Mouse (Mus musculus) ES-Bruce4 (cell line): ENCODE measurements around the gene Ap5m1. TPM values are rescaled to one million over a fixed set of nuclear protein-coding genes. Genes with fewer than 3 reads are reported as not detected.

Experiments
- H3K27ac ChIP-seq: 2 replicates; pipeline ENCODE4 v1.5.1; 2012; ENCODE audit warnings: low read length, inconsistent platforms; ENCODE audit not compliant: insufficient read depth
- H3K27me3 ChIP-seq: 2 replicates; pipeline ENCODE4 v1.6.1; 2012; ENCODE audit warnings: mild to moderate bottlenecking, low read length, inconsistent platforms; ENCODE audit not compliant: control insufficient read depth, poor library complexity, insufficient read depth, severe bottlenecking
- H3K36me3 ChIP-seq: 2 replicates; pipeline ENCODE4 v1.6.1; 2012; ENCODE audit warnings: inconsistent platforms, mild to moderate bottlenecking, low read length, moderate library complexity; ENCODE audit not compliant: control insufficient read depth, poor library complexity, insufficient read depth, severe bottlenecking
- H3K4me1 ChIP-seq: one replicate; pipeline ENCODE4 v1.8.1; 2011; ENCODE audit warnings: low read length; ENCODE audit not compliant: control insufficient read depth, insufficient read depth
- H3K4me3 ChIP-seq: 2 replicates; pipeline ENCODE4 v1.5.1; 2011; ENCODE audit warnings: low read depth, mild to moderate bottlenecking, low read length
- H3K9ac ChIP-seq: 2 replicates; pipeline ENCODE4 v1.6.1; 2012; ENCODE audit warnings: low read depth, mild to moderate bottlenecking, inconsistent platforms; ENCODE audit not compliant: poor library complexity, severe bottlenecking
- H3K9me3 ChIP-seq: replicated peaks from 2 replicates; pipeline ENCODE4 v1.6.1; 2012; ENCODE audit warnings: mild to moderate bottlenecking, low read length, inconsistent platforms; ENCODE audit not compliant: control insufficient read depth, poor library complexity, insufficient read depth, severe bottlenecking
- CTCF ChIP-seq: IDR thresholded peaks from one replicate; pipeline ENCODE4 v1.8.1; 2011; ENCODE audit warnings: low read depth, low read length
- EP300 ChIP-seq: IDR thresholded peaks from 2 replicates; pipeline ENCODE4 v1.6.1; 2011; ENCODE audit warnings: low read depth, low read length; ENCODE audit not compliant: insufficient read depth
- POLR2A ChIP-seq: IDR thresholded peaks from one replicate; pipeline ENCODE4 v1.8.1; 2011; ENCODE audit warnings: low read length; ENCODE audit not compliant: insufficient read depth
- polyA plus RNA-seq: library from polyadenylated mRNA; stranded (reverse); fragments of >200 nt; gene quantifications from 2 replicates; pipeline ENCODE4 v1.2.4, GENCODE M21; 2011; ENCODE audit warnings: low read depth; ENCODE audit not compliant: missing spikeins, insufficient read depth, insufficient read length

Gene Ap5m1
- 36.7 and 44.9 TPM in 2 replicates for polyA plus RNA-seq

- H3K9ac ChIP-seq, result peak within 1 kb of the TSS; percentile 81
- H3K4me3 ChIP-seq, result peak within 1 kb of the TSS; percentile 99
- TF ChIP-seq EP300, result no peak
- no peak for TF ChIP-seq CTCF
- no peaks in the 10 kb centered on the region for H3K36me3 ChIP-seq
- no peaks in the 10 kb centered on the region for H3K27me3 ChIP-seq
- no peaks in the 10 kb centered on the region for H3K4me1 ChIP-seq
- H3K27ac ChIP-seq, result peak within 1 kb of the TSS; percentile 72
- H3K9me3 ChIP-seq, result no peaks in the 10 kb centered on the region
Measured at GRCm38 (mm10) chr14:49065529-49066273, at the start of gene Ap5m1. Ap5m1 (plus strand) TSS chr14:49066097.

DNA sequence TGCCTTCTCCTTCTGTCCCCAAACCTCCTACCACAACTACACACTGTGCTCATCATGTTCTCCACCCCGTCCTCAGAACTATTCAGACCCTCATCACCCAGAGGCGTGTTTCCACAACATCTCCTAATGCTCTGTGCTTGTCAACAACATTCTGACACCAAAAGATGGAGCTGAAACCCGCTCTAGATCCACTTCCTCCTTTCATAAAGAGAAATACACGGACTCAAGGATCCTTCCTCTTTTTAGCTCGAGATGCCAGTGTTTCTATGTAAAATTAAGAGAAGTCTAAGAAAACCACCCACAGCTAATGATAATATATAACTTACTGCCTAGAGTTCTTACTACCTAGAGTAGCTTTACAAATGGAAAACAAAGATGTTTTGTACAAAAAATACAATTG lies 46.1 kb upstream of the Ap5m1 start:
- H3K27ac ChIP-seq, result no peak overlapping the region
- no peaks in the 10 kb centered on the region for H3K9me3 ChIP-seq
- H3K36me3 ChIP-seq, result 0 out of 2 replicates have a peak, but pooled peaks cover 3% of the 10 kb centered on the region
- H3K4me3 ChIP-seq, result no peak overlapping the region
- no peak for TF ChIP-seq CTCF
- no peak for TF ChIP-seq EP300
- no peak for TF ChIP-seq POLR2A
- no peak overlapping the region for H3K9ac ChIP-seq
- no peaks in the 10 kb centered on the region for H3K4me1 ChIP-seq
- no peaks in the 10 kb centered on the region for H3K27me3 ChIP-seq

DNA sequence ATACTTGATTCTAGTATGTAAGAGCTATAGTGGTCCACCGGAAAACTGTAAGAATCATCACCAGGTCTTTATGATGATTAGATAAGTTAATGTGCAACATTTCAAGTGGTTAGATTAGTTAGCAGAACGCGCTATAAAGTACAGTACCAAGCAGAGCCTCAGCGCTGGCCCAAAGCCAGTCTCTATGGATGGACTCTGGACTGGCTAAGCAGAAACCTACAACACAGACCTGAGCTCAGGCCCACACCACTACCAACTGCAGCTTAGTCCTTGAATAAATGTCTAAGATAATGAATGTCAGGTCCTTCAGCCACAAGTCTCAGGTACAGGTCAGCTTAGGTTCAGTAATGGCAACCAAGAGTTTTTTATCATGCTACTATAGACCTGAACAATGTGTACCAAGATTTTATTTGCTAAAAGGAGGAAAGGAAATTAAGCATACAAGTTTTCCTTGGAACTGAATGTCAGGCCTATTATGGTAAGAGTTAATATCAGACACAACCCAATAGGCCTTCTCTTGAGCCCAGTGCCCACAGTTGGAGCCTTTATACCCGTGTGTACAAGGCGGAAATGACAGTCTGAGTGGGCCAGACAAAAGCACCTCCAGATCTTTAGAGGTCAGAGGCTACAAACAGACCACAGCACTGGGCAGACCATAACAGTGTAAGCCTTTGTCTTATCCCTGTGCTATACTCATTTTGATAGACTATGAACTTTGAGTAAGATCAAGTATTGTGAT lies 38.7 kb upstream of the Ap5m1 start:
- H3K27me3 ChIP-seq, result no peaks in the 10 kb centered on the region
- H3K27ac ChIP-seq, result no peak overlapping the region
- H3K4me1 ChIP-seq, result no peaks in the 10 kb centered on the region
- no peak for TF ChIP-seq CTCF
- no peak for TF ChIP-seq EP300
- no peak for TF ChIP-seq POLR2A
- H3K36me3 ChIP-seq, result no peaks in the 10 kb centered on the region
- no peak overlapping the region for H3K4me3 ChIP-seq
- no peak overlapping the region for H3K9ac ChIP-seq
- H3K9me3 ChIP-seq, result no peaks in the 10 kb centered on the region

- Histone ChIP-seq H3K9ac (no peak overlapping the region), H3K4me3 (no peak overlapping the region), H3K9me3 (no peaks in the 10 kb centered on the region), H3K27ac (no peak overlapping the region), H3K4me1 (no peaks in the 10 kb centered on the region), H3K27me3 (no peaks in the 10 kb centered on the region), H3K36me3 (no peaks in the 10 kb centered on the region)
- TF ChIP-seq EP300 (no peak), CTCF (no peak), POLR2A (no peak)
Measured at GRCm38 (mm10) chr14:49027779-49028368, 38.0 kb upstream of the Ap5m1 start.

DNA sequence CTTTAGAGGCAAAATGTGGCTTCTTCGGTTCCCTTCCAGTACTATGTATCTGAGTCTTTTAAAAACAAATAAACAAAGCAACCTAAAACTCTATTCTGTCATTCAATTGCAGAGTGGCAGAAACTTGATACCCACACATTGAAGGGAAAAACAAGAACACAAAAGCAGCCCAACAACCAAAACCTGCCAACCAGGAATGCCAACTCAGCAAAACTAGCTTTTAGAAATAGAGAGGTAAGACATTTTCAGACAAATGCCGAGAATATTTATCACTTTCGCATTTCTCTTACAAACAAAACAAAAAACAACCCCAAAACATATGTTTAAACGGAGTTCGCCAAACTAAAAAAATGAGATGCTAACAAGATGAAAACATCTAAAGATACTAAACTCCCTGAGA lies 36.9 kb upstream of the Ap5m1 start:
- Histone ChIP-seq H3K9me3 (no peaks in the 10 kb centered on the region), H3K36me3 (no peaks in the 10 kb centered on the region), H3K27ac (no peak overlapping the region), H3K4me3 (no peak overlapping the region), H3K4me1 (no peaks in the 10 kb centered on the region), H3K9ac (no peak overlapping the region), H3K27me3 (no peaks in the 10 kb centered on the region)
- TF ChIP-seq POLR2A (no peak), EP300 (no peak), CTCF (no peak)

DNA sequence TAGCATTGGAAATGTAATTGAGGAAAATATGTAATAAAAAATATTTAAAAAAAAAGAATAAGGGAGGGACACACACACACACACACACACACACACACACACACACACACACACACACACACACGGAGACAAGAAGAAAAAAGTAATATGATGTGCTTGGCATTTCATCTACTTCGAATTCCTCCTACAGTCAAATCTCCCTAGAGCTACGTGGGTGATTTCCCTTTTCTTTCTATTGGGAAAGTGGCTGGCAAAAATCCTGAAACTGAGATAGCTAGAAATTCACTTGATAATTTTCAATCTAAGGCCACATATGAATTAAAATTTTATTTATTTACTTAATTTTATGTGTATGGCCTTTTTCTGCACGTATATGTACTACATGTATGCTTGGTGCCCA lies 20.3 kb upstream of the Ap5m1 start:
- Histone ChIP-seq H3K4me1 (no peaks in the 10 kb centered on the region), H3K27me3 (no peaks in the 10 kb centered on the region), H3K9me3 (no peaks in the 10 kb centered on the region), H3K9ac (no peak overlapping the region), H3K4me3 (no peak overlapping the region), H3K36me3 (no peaks in the 10 kb centered on the region; the same call in 1 of the 2 replicates), H3K27ac (no peak overlapping the region)
- TF ChIP-seq EP300, result no peak
- no peak for TF ChIP-seq POLR2A
- TF ChIP-seq CTCF, result no peak
